Mouse (Mus musculus) MEL (cell line): ENCODE measurements around the gene Grik4. TPM values are rescaled to one million over a fixed set of nuclear protein-coding genes. Genes with fewer than 3 reads are reported as not detected.

Experiments
- DNase-seq: peaks from one replicate; pipeline ENCODE4 v3.0.0; 2011; ENCODE audit warnings: low read depth, low spot score
- H3K27ac ChIP-seq: 2 replicates; pipeline ENCODE4 v1.5.1; 2012; ENCODE audit warnings: low read depth, mild to moderate bottlenecking, control low read depth, low read length, moderate library complexity; ENCODE audit not compliant: control insufficient read depth
- H3K27me3 ChIP-seq, 2 experiments: fragments of 150-350 bp in 1 of 2; sonication (generic) in 1 of 2; 2 replicates each; pipeline ENCODE4 v1.6.1; 2012; ENCODE audit warnings: low read length in 2 of 2, mild to moderate bottlenecking in 2 of 2, improper control_type of control experiment in 1 of 2, moderate library complexity in 1 of 2; ENCODE audit not compliant: insufficient read depth in 2 of 2, control insufficient read depth in 1 of 2
- H3K36me3 ChIP-seq, 2 experiments: 2 replicates each; pipeline ENCODE4 v1.6.1; 2012 to 2014; ENCODE audit warnings: low read length in 2 of 2, improper control_type of control experiment in 1 of 2, inconsistent platforms in 1 of 2, mild to moderate bottlenecking in 1 of 2; ENCODE audit not compliant: insufficient read depth in 2 of 2, control insufficient read depth in 1 of 2
- H3K4me1 ChIP-seq, 2 experiments: fragments of 150-350 bp in 1 of 2; sonication (generic) in 1 of 2; 2 replicates each; pipeline ENCODE4 v1.6.1; 2012; ENCODE audit warnings: low read length in 2 of 2, improper control_type of control experiment in 1 of 2, mild to moderate bottlenecking in 1 of 2; ENCODE audit not compliant: insufficient read depth in 2 of 2, control insufficient read depth in 1 of 2
- H3K4me3 ChIP-seq, 2 experiments: fragments of 150-350 bp in 1 of 2; sonication (generic) in 1 of 2; 2 replicates each; pipeline ENCODE4 v1.5.1; 2012; ENCODE audit warnings: low read depth in 2 of 2, low read length in 2 of 2, mild to moderate bottlenecking in 2 of 2, moderate library complexity in 2 of 2, control low read depth in 1 of 2, improper control_type of control experiment in 1 of 2; ENCODE audit not compliant: control insufficient read depth in 1 of 2, insufficient read depth in 1 of 2
- H3K79me2 ChIP-seq: 2 replicates; pipeline ENCODE4 v1.6.1; 2012; ENCODE audit warnings: mild to moderate bottlenecking, low read length, moderate library complexity; ENCODE audit not compliant: control insufficient read depth, poor library complexity, insufficient read depth
- H3K9ac ChIP-seq: 2 replicates; pipeline ENCODE4 v1.6.1; 2012; ENCODE audit warnings: low read depth, mild to moderate bottlenecking, control low read depth, low read length, moderate library complexity; ENCODE audit not compliant: control insufficient read depth, poor library complexity, severe bottlenecking
- H3K9me3 ChIP-seq: fragments of 150-350 bp; sonication (generic); replicated peaks from 2 replicates; pipeline ENCODE4 v1.6.1; 2012; ENCODE audit warnings: mild to moderate bottlenecking, low read length, improper control_type of control experiment, moderate library complexity; ENCODE audit not compliant: insufficient read depth
- BHLHE40 ChIP-seq: IDR thresholded peaks from 2 replicates; pipeline ENCODE4 v1.6.1; 2012; ENCODE audit warnings: low read depth, mild to moderate bottlenecking, inconsistent platforms, low read length, improper control_type of control experiment, borderline replicate concordance
- CTCF ChIP-seq, 3 experiments: IDR thresholded peaks in 2 of 3; conservative IDR thresholded peaks in 1 of 3; 2 replicates each; pipeline ENCODE4 v1.5.1; 2011 to 2012; ENCODE audit warnings: low read length in 3 of 3, low read depth in 2 of 3, mild to moderate bottlenecking in 2 of 3, improper control_type of control experiment in 1 of 3, inconsistent platforms in 1 of 3, mixed read lengths in 1 of 3, moderate library complexity in 1 of 3; ENCODE audit not compliant: control insufficient read depth in 1 of 3, insufficient read depth in 1 of 3, poor library complexity in 1 of 3, severe bottlenecking in 1 of 3
- E2F4 ChIP-seq: IDR thresholded peaks from 2 replicates; pipeline ENCODE4 v1.6.1; 2011; ENCODE audit warnings: low read depth, low read length, improper control_type of control experiment, borderline replicate concordance
- ELF1 ChIP-seq: IDR thresholded peaks from 2 replicates; pipeline ENCODE4 v1.6.1; 2014; ENCODE audit warnings: low read depth, mild to moderate bottlenecking, inconsistent platforms, low read length, improper control_type of control experiment, moderate library complexity
- EP300 ChIP-seq, 2 experiments: IDR thresholded peaks; 2 replicates each; pipeline ENCODE4 v1.6.1; 2011; ENCODE audit warnings: improper control_type of control experiment in 2 of 2, low read length in 2 of 2, low read depth in 1 of 2, mild to moderate bottlenecking in 1 of 2
- ETS1 ChIP-seq: IDR thresholded peaks from 2 replicates; pipeline ENCODE4 v1.6.1; 2012; ENCODE audit warnings: low read depth, mild to moderate bottlenecking, inconsistent platforms, low read length, improper control_type of control experiment, moderate library complexity
- GABPA ChIP-seq: IDR thresholded peaks from 2 replicates; pipeline ENCODE4 v1.6.1; 2012; ENCODE audit warnings: low read depth, mild to moderate bottlenecking, inconsistent platforms, low read length, improper control_type of control experiment, moderate library complexity
- GATA1 ChIP-seq: IDR thresholded peaks from 2 replicates; pipeline ENCODE4 v1.6.1; 2011; ENCODE audit warnings: low read depth, low read length, improper control_type of control experiment
- KAT2A ChIP-seq: conservative IDR thresholded peaks from 2 replicates; pipeline ENCODE4 v1.6.1; 2012; ENCODE audit warnings: low read depth, low read length, improper control_type of control experiment, inconsistent platforms
- MAFK ChIP-seq: IDR thresholded peaks from 2 replicates; pipeline ENCODE4 v1.6.1; 2011; ENCODE audit warnings: low read depth, mild to moderate bottlenecking, low read length, improper control_type of control experiment, borderline replicate concordance
- MAX ChIP-seq: IDR thresholded peaks from 2 replicates; pipeline ENCODE4 v1.6.1; 2011; ENCODE audit warnings: low read length, improper control_type of control experiment
- MEF2A ChIP-seq: IDR thresholded peaks from 2 replicates; pipeline ENCODE4 v1.6.1; 2014; ENCODE audit warnings: low read depth, mild to moderate bottlenecking, inconsistent platforms, low read length, improper control_type of control experiment; ENCODE audit not compliant: poor library complexity, insufficient replicate concordance, severe bottlenecking; ENCODE audit errors: extremely low read depth
- MXI1 ChIP-seq: IDR thresholded peaks from 2 replicates; pipeline ENCODE4 v1.6.1; 2011; ENCODE audit warnings: mild to moderate bottlenecking, low read depth, low read length, improper control_type of control experiment
- NELFE ChIP-seq: IDR thresholded peaks from 2 replicates; pipeline ENCODE4 v1.6.1; 2011; ENCODE audit warnings: low read depth, low read length, improper control_type of control experiment
- NRF1 ChIP-seq: IDR thresholded peaks from 2 replicates; pipeline ENCODE4 v1.6.1; 2014; ENCODE audit warnings: low read depth, mild to moderate bottlenecking, inconsistent platforms, low read length, improper control_type of control experiment, moderate library complexity; ENCODE audit not compliant: poor library complexity, insufficient read depth, severe bottlenecking
- POLR2AphosphoS5 ChIP-seq: IDR thresholded peaks from 2 replicates; pipeline ENCODE4 v1.6.1; 2012; ENCODE audit warnings: low read depth, borderline replicate concordance, mild to moderate bottlenecking, inconsistent platforms, low read length, moderate library complexity, mixed read lengths
- RCOR1 ChIP-seq: IDR thresholded peaks from 2 replicates; pipeline ENCODE4 v1.6.1; 2012; ENCODE audit warnings: low read depth, mild to moderate bottlenecking, inconsistent platforms, low read length, improper control_type of control experiment
- SMC3 ChIP-seq: IDR thresholded peaks from 2 replicates; pipeline ENCODE4 v1.6.1; 2011; ENCODE audit warnings: low read depth, low read length, improper control_type of control experiment
- UBTF ChIP-seq: IDR thresholded peaks from 2 replicates; pipeline ENCODE4 v1.6.1; 2012; ENCODE audit warnings: low read depth, mild to moderate bottlenecking, inconsistent platforms, low read length, improper control_type of control experiment, moderate library complexity, borderline replicate concordance; ENCODE audit not compliant: insufficient read depth
- ZC3H11A ChIP-seq: IDR thresholded peaks from 2 replicates; pipeline ENCODE4 v1.6.1; 2012; ENCODE audit warnings: low read depth, mild to moderate bottlenecking, inconsistent platforms, low read length, improper control_type of control experiment
- ZKSCAN1 ChIP-seq: IDR thresholded peaks from 2 replicates; pipeline ENCODE4 v1.6.1; 2012; ENCODE audit warnings: low read depth, mild to moderate bottlenecking, inconsistent platforms, low read length, improper control_type of control experiment, moderate library complexity
- ZNF384 ChIP-seq: IDR thresholded peaks from 2 replicates; pipeline ENCODE4 v1.6.1; 2012; ENCODE audit warnings: low read depth, mild to moderate bottlenecking, inconsistent platforms, low read length, improper control_type of control experiment
- polyA plus RNA-seq, 2 experiments: library from polyadenylated mRNA; stranded (reverse) in 1 of 2; unstranded in 1 of 2; fragments of >175 nt in 1 of 2; fragments of >200 nt in 1 of 2; gene quantifications; 2 replicates each; pipeline versions ENCODE4 v1.2.1 to v1.2.4; 2012; ENCODE audit warnings: low replicate concordance in 2 of 2, low read depth in 1 of 2; ENCODE audit not compliant: insufficient read length in 2 of 2, insufficient read depth in 1 of 2, missing spikeins in 1 of 2
- total RNA-seq: library from RNA; depleted of rRNA; stranded (reverse); fragments of 300-350 nt; gene quantifications from 2 replicates; pipeline ENCODE4 v1.2.3, GENCODE M21; 2012

Grik4 gene
- total and polyA plus RNA-seq, 3 experiments: 0.17 TPM; not detected in 2

GRCm38 (mm10) chr9:42848061-42848460, 96.2 kb downstream of the Grik4 start:
- TF ChIP-seq E2F4: no peak
- no peak for TF ChIP-seq SMC3
- no peak for TF ChIP-seq ZNF384
- no peak for TF ChIP-seq NRF1
- no peak for TF ChIP-seq ZKSCAN1
- TF ChIP-seq NELFE: no peak
- TF ChIP-seq GABPA: no peak
- no peak for TF ChIP-seq MAX
- no peak for TF ChIP-seq POLR2AphosphoS5
- TF ChIP-seq ETS1: no peak
- no peak for TF ChIP-seq MAFK
- no peak for TF ChIP-seq CTCF (IDR thresholded peaks at IDR 0.05 in 2 of 3, conservative IDR thresholded peaks at IDR 0.05 in 1 of 3; ENCODE audit: control insufficient read depth in 1 of 3, insufficient read depth in 1 of 3, low read depth in 2 of 3, low read length in 3 of 3, poor library complexity in 1 of 3, severe bottlenecking in 1 of 3)
- TF ChIP-seq KAT2A: no peak
- TF ChIP-seq, all 39 proteins: peak for 0
- Histone ChIP-seq H3K9ac (no peak overlapping the region), H3K79me2 (no peaks in the 10 kb centered on the region), H3K36me3 (no peaks in the 10 kb centered on the region), H3K27ac (no peak overlapping the region), H3K27me3 (no peaks in the 10 kb centered on the region), H3K4me3 (no peak overlapping the region), H3K9me3 (no peaks in the 10 kb centered on the region), H3K4me1 (no peaks in the 10 kb centered on the region)
- DNase-seq: no peak

GRCm38 (mm10) chr9:42846676-42847425, 97.4 kb downstream of the Grik4 start:
- Histone ChIP-seq H3K27me3 (no peaks in the 10 kb centered on the region), H3K9me3 (no peaks in the 10 kb centered on the region), H3K4me1 (no peaks in the 10 kb centered on the region), H3K36me3 (no peaks in the 10 kb centered on the region), H3K79me2 (no peaks in the 10 kb centered on the region), H3K9ac (no peak overlapping the region), H3K4me3 (no peak overlapping the region), H3K27ac (no peak overlapping the region)
- DNase-seq: no peak
- TF ChIP-seq MXI1: no peak
- TF ChIP-seq RCOR1: no peak
- no peak for TF ChIP-seq SMC3
- no peak for TF ChIP-seq MEF2A
- TF ChIP-seq ELF1: no peak
- no peak for TF ChIP-seq UBTF
- no peak for TF ChIP-seq GATA1
- no peak for TF ChIP-seq GABPA
- TF ChIP-seq ZC3H11A: no peak
- TF ChIP-seq MAX: no peak
- TF ChIP-seq BHLHE40: no peak
- no peak for TF ChIP-seq EP300 (IDR thresholded peaks at IDR 0.05; ENCODE audit: low read depth in 1 of 2, low read length in 2 of 2)
- TF ChIP-seq NRF1: no peak
- no peak for TF ChIP-seq ETS1
